ENCODE assay signal across 8 mouse cellular contexts in genomic region chr10:17332025-17332767, GRCm38 (mm10).
A peak's percentile ranks its signal among the peaks of the same experiment; 100 is the strongest.
DNase-seq lines count a peak whose midpoint lies in the region; ATAC-seq lines count a peak whose summit lies in the region.

No protein-coding gene starts in this region.

- 0 out of 2 replicates have a peak overlapping the region, but pooled peaks have one; percentile 28 for H3K27ac ChIP-seq in embryonic facial prominence, embryonic 13.5 days
- H3K27ac ChIP-seq in kidney, embryonic 16.5 days (ENCODE audit: low read length), result no peak overlapping the region

- H3K4me3 ChIP-seq in embryonic facial prominence, embryonic 13.5 days, result no peak overlapping the region
- peak overlapping the region; percentile 39; the same call in 1 of the 2 replicates for H3K4me3 ChIP-seq in kidney, embryonic 16.5 days (ENCODE audit: low read length)

- H3K4me1 ChIP-seq in embryonic facial prominence, embryonic 13.5 days, result peaks cover 34% of the 10 kb centered on the region
- H3K4me1 ChIP-seq in kidney, embryonic 16.5 days (ENCODE audit: insufficient read depth, low read length), result peaks cover 25% of the 10 kb centered on the region

- no peaks in the 10 kb centered on the region for H3K27me3 ChIP-seq in embryonic facial prominence, embryonic 13.5 days
- H3K27me3 ChIP-seq in kidney, embryonic 16.5 days (ENCODE audit: insufficient read depth, low read length), result no peaks in the 10 kb centered on the region

- DNase-seq in thymus, postnatal 4 days, result peak; percentile 36
- no peak for DNase-seq in thymus, postnatal 0 days (ENCODE audit: low spot score)
- peak; percentile 49 for DNase-seq in neural tube, embryonic 10.5 days (ENCODE audit: extremely low spot score, low spot score)

- peak overlapping the region; percentile 64 for H3K4me2 ChIP-seq in embryonic facial prominence, embryonic 13.5 days
- H3K4me2 ChIP-seq in kidney, embryonic 16.5 days (replicated peaks; ENCODE audit: low read depth, low read length), result peak overlapping the region; percentile 55

- no peak overlapping the region for H3K9ac ChIP-seq in embryonic facial prominence, embryonic 13.5 days
- no peak overlapping the region; the same call in 1 of the 2 replicates for H3K9ac ChIP-seq in kidney, embryonic 16.5 days (replicated peaks; ENCODE audit: low read length)

- no peaks in the 10 kb centered on the region for H3K36me3 ChIP-seq in embryonic facial prominence, embryonic 13.5 days
- no peaks in the 10 kb centered on the region for H3K36me3 ChIP-seq in kidney, embryonic 16.5 days (ENCODE audit: insufficient read depth, low read length)

- WGBS in embryonic facial prominence, embryonic 13.5 days, result 28% methylated on average over 6 of the region's 6 CpGs
- 52% methylated on average over 6 of the region's 6 CpGs for WGBS in kidney, embryonic 16.5 days

- no peaks in the 10 kb centered on the region for H3K9me3 ChIP-seq in embryonic facial prominence, embryonic 13.5 days
- H3K9me3 ChIP-seq in kidney, embryonic 16.5 days (ENCODE audit: low read length), result no peaks in the 10 kb centered on the region

- ATAC-seq in embryonic facial prominence, embryonic 13.5 days (ENCODE audit: insufficient number of reproducible peaks, insufficient read depth, low FRiP score, low TSS enrichment, low read depth), result no peak
- peak; percentile 33; the same call in 1 of the 2 replicates for ATAC-seq in kidney, embryonic 16.5 days (ENCODE audit: low FRiP score, low TSS enrichment)
- no peak for ATAC-seq in monocyte, adult 5-6 weeks (replicated peaks; ENCODE audit: insufficient number of reproducible peaks, low FRiP score, low TSS enrichment, poor library complexity, severe bottlenecking)
- no peak for ATAC-seq in frontal cortex, adult (ENCODE audit: low TSS enrichment)
- ATAC-seq in erythroblast, adult 5-6 weeks (replicated peaks; ENCODE audit: low FRiP score, poor library complexity, severe bottlenecking), result no peak
